22 mouse cellular contexts compared by ENCODE assay signal in the genomic region with DNA sequence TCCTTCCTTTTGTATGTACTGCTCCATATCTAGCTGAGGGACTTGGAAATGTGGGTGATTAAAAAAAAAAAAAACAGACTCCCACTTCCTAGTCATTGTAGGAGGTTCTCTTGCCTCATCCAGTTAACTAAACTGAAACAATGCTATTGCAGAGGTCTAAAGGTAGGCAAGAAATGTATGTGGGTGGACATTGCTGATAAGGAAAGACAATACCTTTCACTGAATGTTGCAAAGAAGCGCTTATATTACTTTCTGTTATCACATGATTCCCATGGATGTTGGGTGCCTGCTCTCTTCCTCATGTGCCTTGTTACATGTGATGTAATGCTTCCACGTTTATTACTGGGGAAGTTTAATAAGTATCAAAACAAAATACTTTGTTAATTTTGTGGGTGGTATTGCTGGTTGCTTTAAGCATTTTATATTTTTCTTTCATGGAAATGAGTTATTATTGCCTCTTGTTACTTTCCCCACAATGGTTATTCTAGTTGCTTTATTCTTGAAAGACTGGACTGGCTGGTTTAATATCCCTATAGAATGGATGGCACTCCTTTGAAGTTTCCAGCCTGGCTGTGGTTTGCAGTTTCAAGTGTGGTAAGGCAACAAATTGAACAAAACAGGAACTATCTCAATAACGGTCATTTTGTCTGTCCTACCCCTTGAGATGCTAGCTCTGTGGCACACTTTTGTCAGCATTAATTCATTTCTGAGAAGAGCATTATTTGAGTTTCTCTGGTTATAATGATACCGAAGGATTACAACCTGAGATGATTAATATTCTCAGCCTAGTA.
"Had no signal": no experiment of that assay in that cellular context is flagged by ENCODE, and none has a peak within 500 bp of the region (broad histone marks: within the 10 kb centered on the region; RNA-seq: fewer than 3 reads in every experiment).

No protein-coding gene starts in this region.

- H3K9ac ChIP-seq: limb, embryonic 13.5 days; liver, embryonic 12.5 days; liver, embryonic 15.5 days; lung, embryonic 15.5 days; midbrain, embryonic 12.5 days; midbrain, embryonic 15.5 days; neural tube, embryonic 12.5 days; neural tube, embryonic 15.5 days had no signal

- H3K27me3 ChIP-seq: liver, embryonic 12.5 days; liver, embryonic 15.5 days; lung, embryonic 15.5 days; midbrain, embryonic 12.5 days; midbrain, embryonic 15.5 days; neural tube, embryonic 12.5 days; neural tube, embryonic 15.5 days had no signal

- DNase-seq: kidney, postnatal 25 days; layer of hippocampus, adult 9-11 months; liver; lung, adult 18-20 months; lung, postnatal 10 days; lung, postnatal 36 days; right cerebral cortex, postnatal 14 days; right cerebral cortex, postnatal 4 days; thymus, adult 18-20 months; thymus, postnatal 14 days; thymus, postnatal 4 days had no signal

- H3K9me3 ChIP-seq: limb, embryonic 10.5 days; limb, embryonic 13.5 days; liver, embryonic 12.5 days; liver, embryonic 15.5 days; lung, embryonic 15.5 days; midbrain, embryonic 12.5 days; midbrain, embryonic 15.5 days; neural tube, embryonic 12.5 days; neural tube, embryonic 15.5 days had no signal

- H3K4me1 ChIP-seq: liver, embryonic 12.5 days; liver, embryonic 15.5 days; lung, embryonic 15.5 days; midbrain, embryonic 12.5 days; midbrain, embryonic 15.5 days; neural tube, embryonic 12.5 days; neural tube, embryonic 15.5 days had no signal

- H3K4me3 ChIP-seq: layer of hippocampus, adult 2 months; limb, embryonic 10.5 days; limb, embryonic 13.5 days; liver, embryonic 12.5 days; liver, embryonic 15.5 days; lung, embryonic 15.5 days; midbrain, embryonic 12.5 days; midbrain, embryonic 15.5 days; neural tube, embryonic 12.5 days; neural tube, embryonic 15.5 days had no signal

- H3K36me3 ChIP-seq: limb, embryonic 10.5 days; limb, embryonic 13.5 days; liver, embryonic 12.5 days; liver, embryonic 15.5 days; lung, embryonic 15.5 days; midbrain, embryonic 12.5 days; midbrain, embryonic 15.5 days; neural tube, embryonic 12.5 days; neural tube, embryonic 15.5 days had no signal

- H3K27ac ChIP-seq: kidney, postnatal 0 days; layer of hippocampus, adult 2 months; limb, embryonic 13.5 days; liver, embryonic 12.5 days; liver, embryonic 15.5 days; lung, embryonic 15.5 days; midbrain, embryonic 12.5 days; midbrain, embryonic 15.5 days; neural tube, embryonic 12.5 days; neural tube, embryonic 15.5 days had no signal

- H3K4me2 ChIP-seq: limb, embryonic 13.5 days; liver, embryonic 12.5 days; liver, embryonic 15.5 days; lung, embryonic 15.5 days; midbrain, embryonic 12.5 days; midbrain, embryonic 15.5 days; neural tube, embryonic 12.5 days; neural tube, embryonic 15.5 days had no signal

- ATAC-seq: liver, embryonic 12.5 days; midbrain, embryonic 15.5 days had no signal
